Mouse (Mus musculus) pancreas, adult 10 weeks (tissue): ENCODE data around the gene Kmt2c. TPM values are rescaled to one million over a fixed set of nuclear protein-coding genes. Genes with fewer than 3 reads are reported as not detected.

ENCODE experiments used
- polyA plus RNA-seq: library from polyadenylated mRNA; stranded (reverse); fragments of 350-450 nt; fragmentation: Illumina TruSeq; extraction: RNeasy Lipid Tissue Mini Kit (QIAGEN cat#74804); gene quantifications from one replicate; pipeline ENCODE4 v1.2.3, GENCODE M21; 2015; ENCODE audit warnings: low read depth, low replicate concordance; ENCODE audit not compliant: insufficient read depth

The Kmt2c gene
- polyA plus RNA-seq: 10.2 TPM

DNA sequence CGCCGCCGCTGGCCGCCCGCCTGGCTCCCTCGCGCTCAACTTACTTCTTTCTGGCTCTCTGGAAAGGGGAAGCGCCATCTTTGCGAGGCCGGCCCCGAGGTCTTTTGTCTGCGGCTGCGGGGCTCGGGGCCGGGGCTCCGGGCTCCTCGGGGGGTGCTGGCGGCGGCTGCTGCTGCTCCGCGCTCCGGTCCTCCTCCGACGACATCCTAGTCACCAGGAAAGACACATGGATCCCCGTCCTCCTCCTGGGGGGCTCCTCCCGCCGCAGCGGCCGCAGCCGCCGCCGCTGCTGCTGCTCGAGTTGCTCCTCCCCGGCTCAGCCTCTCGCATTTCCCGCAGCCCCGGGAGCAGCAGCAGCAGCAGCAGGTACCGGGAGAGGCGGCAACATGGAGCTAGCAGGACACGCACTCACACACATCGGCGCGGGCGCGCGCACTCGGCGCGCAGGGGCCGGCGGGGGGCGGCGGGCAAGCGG lies at the start of gene Kmt2c:
Kmt2c (minus strand) TSS at position 438 of the 475 bp plus-strand sequence.

GRCm38 (mm10) chr5:25515767-25516166 lies 17.2 kb upstream of the Kmt2c start, which contains the start of gene Cct8l1:
Gene Cct8l1, plus strand, starts transcription at chr5:25516067.

GRCm38 (mm10) chr5:25222752-25223702 lies 275.6 kb downstream of the Kmt2c start, which contains the start of gene E130116L18Rik:
Gene E130116L18Rik, minus strand, starts transcription at chr5:25223153.

Other genes with a start within 250 kb of the Kmt2c start
- not detected for gene Cct8l1, start 17.3 kb upstream of the Kmt2c start, polyA plus RNA-seq
- 0.89 TPM for gene Xrcc2, start 207.0 kb upstream of the Kmt2c start, polyA plus RNA-seq